Mouse (Mus musculus) heart, embryonic 11.5 days (tissue): Measurements from ENCODE around the gene Socs7. TPM values are rescaled to one million over a fixed set of nuclear protein-coding genes. Genes with fewer than 3 reads are reported as not detected.

Source experiments
- ATAC-seq: fragments of 200-750 bp; cut with Nextera tagmentation; replicated peaks from 2 replicates; pipeline ENCODE4 v1.8.0; 2017; ENCODE audit warnings: moderate library complexity; ENCODE audit not compliant: insufficient number of reproducible peaks, low FRiP score, low TSS enrichment
- H3K27ac ChIP-seq: fragments of 300-500 bp; sonication (generic); 2 replicates; pipeline ENCODE4 v1.5.1; 2014; ENCODE audit warnings: mild to moderate bottlenecking, low read depth, low read length
- H3K27me3 ChIP-seq: fragments of 300-500 bp; sonication (generic); 2 replicates; pipeline ENCODE4 v1.6.1; 2014; ENCODE audit warnings: mild to moderate bottlenecking, low read length, mixed read lengths; ENCODE audit not compliant: control insufficient read depth, insufficient read depth
- H3K36me3 ChIP-seq: fragments of 300-500 bp; sonication (generic); 2 replicates; pipeline ENCODE4 v1.6.1; 2014; ENCODE audit warnings: mild to moderate bottlenecking, low read length, moderate library complexity, mixed read lengths; ENCODE audit not compliant: control insufficient read depth, insufficient read depth
- H3K4me1 ChIP-seq: fragments of 300-500 bp; sonication (generic); 2 replicates; pipeline ENCODE4 v1.6.1; 2014; ENCODE audit warnings: low read length; ENCODE audit not compliant: control insufficient read depth, insufficient read depth
- H3K4me2 ChIP-seq: fragments of 300-500 bp; sonication (generic); 2 replicates; pipeline ENCODE4 v1.6.1; 2014; ENCODE audit warnings: mild to moderate bottlenecking, moderate library complexity
- H3K4me3 ChIP-seq: fragments of 300-500 bp; sonication (generic); 2 replicates; pipeline ENCODE4 v1.5.1; 2014; ENCODE audit warnings: low read depth, low read length
- H3K9ac ChIP-seq: fragments of 300-500 bp; sonication (generic); 2 replicates; pipeline ENCODE4 v1.6.1; 2014; ENCODE audit warnings: mild to moderate bottlenecking, low read depth, low read length, moderate library complexity
- H3K9me3 ChIP-seq: fragments of 300-500 bp; sonication (generic); replicated peaks from 2 replicates; pipeline ENCODE4 v1.6.1; 2016; ENCODE audit warnings: low read length; ENCODE audit not compliant: control insufficient read depth
- WGBS: fragments of 180-500 bp; shearing (Covaris S2); extraction: QIAGEN DNeasy Blood & Tissue Kit; methylation state at CpG from one replicate; pipeline ENCODE4 v1.1.7; 2014; ENCODE audit not compliant: insufficient replicate concordance; 5-methylcytosine and 5-hydroxymethylcytosine counted together
- polyA plus RNA-seq: library from polyadenylated mRNA; unstranded; fragments of >200 nt; fragmentation: Nextera tagmentation; extraction: Ambion mirVana; gene quantifications from 2 replicates; pipeline ENCODE4 v1.2.1, GENCODE M21; 2014

Socs7 gene
- polyA plus RNA-seq, 1 experiment from 2014 or later, result 2.9 TPM

- no peak; the same call in 1 of the 2 replicates for ATAC-seq
- peaks cover 9% of the 10 kb centered on the region for H3K4me1 ChIP-seq
- no peaks in the 10 kb centered on the region for H3K9me3 ChIP-seq
- no peak overlapping the region for H3K27ac ChIP-seq
- no peaks in the 10 kb centered on the region for H3K36me3 ChIP-seq
- H3K4me3 ChIP-seq, result no peak overlapping the region
- 57% methylated on average over 14 of the region's 14 CpGs for WGBS
- H3K27me3 ChIP-seq, result peaks cover 41% of the 10 kb centered on the region
- H3K9ac ChIP-seq, result no peak overlapping the region
- H3K4me2 ChIP-seq, result no peak overlapping the region
These were observed 25.5 kb upstream of the Socs7 start for GRCm38 (mm10) chr11:97336751-97337345.

GRCm38 (mm10) chr11:97337363-97337762 lies 25.0 kb upstream of the Socs7 start:
- H3K4me3 ChIP-seq, result no peak overlapping the region

DNA sequence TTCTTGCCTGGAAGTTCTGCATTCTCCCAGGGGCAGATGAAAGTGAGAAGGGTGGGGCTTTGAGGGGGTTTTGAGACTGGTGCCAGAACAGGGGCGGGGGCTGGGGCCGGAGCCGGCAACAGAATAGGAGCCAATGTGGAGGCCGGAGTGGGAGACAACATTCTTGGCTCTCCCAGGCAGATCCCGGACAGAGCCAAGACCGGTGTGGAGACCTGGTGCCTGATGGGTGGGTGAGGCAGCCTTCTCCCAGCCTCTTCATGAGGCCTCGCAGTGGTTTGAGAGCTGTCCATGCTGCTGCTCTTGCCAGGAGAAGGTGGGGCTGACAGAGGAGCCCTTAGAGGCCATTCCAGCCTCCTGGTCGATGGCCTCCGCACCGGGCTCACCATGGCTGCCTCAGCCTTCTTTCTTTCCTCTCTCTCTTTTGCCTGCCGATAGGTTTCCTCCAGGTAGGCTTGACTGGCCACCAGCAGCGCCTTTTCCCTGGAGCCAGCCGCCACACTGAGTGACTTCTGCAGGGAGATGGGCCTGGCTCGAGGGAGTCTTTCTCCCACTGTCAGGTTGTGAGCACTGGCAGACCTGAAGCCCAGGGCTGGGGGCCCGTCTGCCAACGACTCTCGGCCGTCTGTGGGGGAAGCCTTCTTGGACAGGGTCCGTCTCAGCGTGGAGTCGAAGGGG lies 23.9 kb upstream of the Socs7 start:
- 30% methylated on average over 21 of the region's 21 CpGs for WGBS
- H3K9me3 ChIP-seq, result no peaks in the 10 kb centered on the region
- no peak overlapping the region for H3K27ac ChIP-seq
- H3K27me3 ChIP-seq, result peaks cover 41% of the 10 kb centered on the region
- H3K36me3 ChIP-seq, result no peaks in the 10 kb centered on the region
- H3K4me3 ChIP-seq, result peak overlapping the region; percentile 12; the same call in 1 of the 2 replicates
- H3K4me2 ChIP-seq, result peak overlapping the region; percentile 56
- peak overlapping the region; percentile 34; the same call in 1 of the 2 replicates for H3K9ac ChIP-seq
- no peak for ATAC-seq
- H3K4me1 ChIP-seq, result peaks cover 9% of the 10 kb centered on the region

More at GRCm38 (mm10) chr11:97337363-97337762, 25.0 kb upstream of the Socs7 start:
- no peaks in the 10 kb centered on the region for H3K36me3 ChIP-seq
- no peaks in the 10 kb centered on the region for H3K9me3 ChIP-seq
- H3K4me1 ChIP-seq, result peaks cover 9% of the 10 kb centered on the region
- H3K27ac ChIP-seq, result no peak overlapping the region
- H3K27me3 ChIP-seq, result peaks cover 41% of the 10 kb centered on the region
- no peak overlapping the region for H3K4me2 ChIP-seq
- 68% methylated on average over 12 of the region's 12 CpGs for WGBS
- no peak for ATAC-seq
- H3K9ac ChIP-seq, result no peak overlapping the region

GRCm38 (mm10) chr11:97338977-97339315 lies 23.4 kb upstream of the Socs7 start:
- no peak for ATAC-seq
- H3K9ac ChIP-seq, result peak overlapping the region; percentile 34; the same call in 1 of the 2 replicates
- peak overlapping the region; percentile 12; the same call in 1 of the 2 replicates for H3K4me3 ChIP-seq
- peak overlapping the region; percentile 56 for H3K4me2 ChIP-seq
- H3K27ac ChIP-seq, result no peak overlapping the region
- WGBS, result 22% methylated on average over 17 of the region's 17 CpGs
- peaks cover 41% of the 10 kb centered on the region for H3K27me3 ChIP-seq
- H3K9me3 ChIP-seq, result no peaks in the 10 kb centered on the region
- H3K36me3 ChIP-seq, result no peaks in the 10 kb centered on the region
- peaks cover 9% of the 10 kb centered on the region for H3K4me1 ChIP-seq

GRCm38 (mm10) chr11:97343175-97343574 lies 19.2 kb upstream of the Socs7 start:
- Histone ChIP-seq H3K27ac (no peak overlapping the region), H3K4me1 (peaks cover 12% of the 10 kb centered on the region), H3K4me3 (no peak overlapping the region), H3K4me2 (no peak overlapping the region), H3K36me3 (no peaks in the 10 kb centered on the region), H3K9me3 (no peaks in the 10 kb centered on the region), H3K9ac (no peak overlapping the region), H3K27me3 (peaks cover 16% of the 10 kb centered on the region; the same call in 1 of the 2 replicates)
- 25% methylated on average over 6 of the region's 8 CpGs for WGBS
- no peak for ATAC-seq

GRCm38 (mm10) chr11:97343619-97344018 lies 18.7 kb upstream of the Socs7 start:
- no peaks in the 10 kb centered on the region for H3K9me3 ChIP-seq
- H3K4me3 ChIP-seq, result no peak overlapping the region
- H3K9ac ChIP-seq, result no peak overlapping the region
- H3K27ac ChIP-seq, result no peak overlapping the region
- 14% methylated on average over 17 of the region's 17 CpGs for WGBS
- no peaks in the 10 kb centered on the region for H3K36me3 ChIP-seq
- peak overlapping the region; percentile 50 for H3K4me2 ChIP-seq
- ATAC-seq, result no peak
- peaks cover 8% of the 10 kb centered on the region for H3K4me1 ChIP-seq
- H3K27me3 ChIP-seq, result peaks cover 12% of the 10 kb centered on the region; the same call in 1 of the 2 replicates

DNA sequence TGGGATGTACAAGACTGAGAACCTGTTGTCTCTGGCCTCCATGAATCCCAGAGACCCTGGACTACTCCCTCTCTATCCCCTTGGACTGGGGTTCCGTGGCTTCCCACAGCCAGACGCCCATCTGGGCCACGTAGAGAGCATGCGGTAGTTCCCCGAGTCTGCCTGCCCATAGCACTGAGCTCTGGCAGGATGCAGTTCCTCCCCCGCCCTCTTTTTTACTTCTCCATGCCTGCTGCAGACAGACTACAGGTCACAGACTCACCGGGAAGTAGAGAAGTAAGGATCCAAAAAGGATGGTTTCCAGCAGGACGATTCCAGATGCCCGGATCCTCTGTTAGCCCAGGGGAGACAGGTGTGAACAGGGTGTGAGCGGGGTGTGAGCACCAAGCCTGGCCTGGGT lies 16.9 kb upstream of the Socs7 start:
- Histone ChIP-seq H3K27me3 (0 out of 2 replicates have a peak, but pooled peaks cover 2% of the 10 kb centered on the region), H3K4me1 (peaks cover 14% of the 10 kb centered on the region), H3K9me3 (no peaks in the 10 kb centered on the region), H3K4me3 (no peak overlapping the region), H3K9ac (no peak overlapping the region), H3K36me3 (no peaks in the 10 kb centered on the region), H3K27ac (0 out of 2 replicates have a peak overlapping the region, but pooled peaks have one; percentile 6), H3K4me2 (no peak overlapping the region)
- WGBS, result 56% methylated on average over 10 of the region's 10 CpGs
- no peak; the same call in 1 of the 2 replicates for ATAC-seq

- Histone ChIP-seq H3K4me3 (no peak overlapping the region), H3K9ac (no peak overlapping the region), H3K9me3 (no peaks in the 10 kb centered on the region), H3K36me3 (no peaks in the 10 kb centered on the region), H3K4me2 (no peak overlapping the region), H3K27me3 (no peaks in the 10 kb centered on the region), H3K4me1 (peaks cover 17% of the 10 kb centered on the region), H3K27ac (no peak overlapping the region)
- ATAC-seq, result no peak
- WGBS, result 81% methylated on average over 9 of the region's 9 CpGs
These were observed 16.0 kb upstream of the Socs7 start for GRCm38 (mm10) chr11:97346383-97346782.
